Mouse (Mus musculus): ENCODE measurements around the gene Kctd12. TPM values are rescaled to one million over a fixed set of nuclear protein-coding genes. Genes with fewer than 3 reads are reported as not detected.
A peak's percentile ranks its signal among the peaks of the same experiment; 100 is the strongest.

The Kctd12 gene
- polyA plus RNA-seq, 1 experiment from 2014 or later = 25.0 TPM

GRCm38 (mm10) chr14:102975865-102976264 lies 6.6 kb downstream of the Kctd12 start:
- 0 out of 2 replicates have a peak, but pooled peaks cover 3% of the 10 kb centered on the region for H3K4me1 ChIP-seq (replicated peaks; ENCODE audit: control insufficient read depth, insufficient read depth, low read length)
- no peak overlapping the region for H3K4me2 ChIP-seq (replicated peaks)
- no peak overlapping the region for H3K4me3 ChIP-seq (replicated peaks; ENCODE audit: low read length)
- H3K9ac ChIP-seq = no peak overlapping the region
- no peaks in the 10 kb centered on the region for H3K27me3 ChIP-seq (ENCODE audit: control insufficient read depth, insufficient read depth, low read length)
- H3K36me3 ChIP-seq (replicated peaks; ENCODE audit: control insufficient read depth, insufficient read depth) = no peaks in the 10 kb centered on the region
- DNase-seq (ENCODE audit: low spot score) (no peak), ATAC-seq (ENCODE audit: low FRiP score) (no peak)
- 90% methylated on average over 6 of the region's 6 CpGs for WGBS
- no peak overlapping the region for H3K27ac ChIP-seq
- H3K9me3 ChIP-seq (ENCODE audit: control insufficient read depth, low read length) = no peaks in the 10 kb centered on the region

GRCm38 (mm10) chr14:102968824-102969223 lies 13.6 kb downstream of the Kctd12 start:
- WGBS = 81% methylated on average over 5 of the region's 5 CpGs
- Histone ChIP-seq H3K27ac (no peak overlapping the region), H3K4me1 (replicated peaks; ENCODE audit: control insufficient read depth, insufficient read depth, low read length) (no peaks in the 10 kb centered on the region), H3K4me2 (replicated peaks) (no peak overlapping the region), H3K36me3 (replicated peaks; ENCODE audit: control insufficient read depth, insufficient read depth) (no peaks in the 10 kb centered on the region), H3K9ac (no peak overlapping the region), H3K27me3 (ENCODE audit: control insufficient read depth, insufficient read depth, low read length) (no peaks in the 10 kb centered on the region), H3K9me3 (ENCODE audit: control insufficient read depth, low read length) (no peaks in the 10 kb centered on the region), H3K4me3 (replicated peaks; ENCODE audit: low read length) (no peak overlapping the region)
- ATAC-seq (ENCODE audit: low FRiP score) = no peak
- no peak for DNase-seq (ENCODE audit: low spot score)

GRCm38 (mm10) chr14:102966241-102966640 lies 16.2 kb downstream of the Kctd12 start:
- DNase-seq (ENCODE audit: low spot score) = no peak
- 57% methylated on average over 7 of the region's 7 CpGs for WGBS
- H3K4me2 ChIP-seq (replicated peaks) = no peak overlapping the region
- no peak; the same call in 1 of the 2 replicates for ATAC-seq (ENCODE audit: low FRiP score)
- H3K36me3 ChIP-seq (replicated peaks; ENCODE audit: control insufficient read depth, insufficient read depth) = no peaks in the 10 kb centered on the region
- H3K4me3 ChIP-seq (replicated peaks; ENCODE audit: low read length) = no peak overlapping the region
- H3K9ac ChIP-seq = no peak overlapping the region
- H3K27me3 ChIP-seq (ENCODE audit: control insufficient read depth, insufficient read depth, low read length) = no peaks in the 10 kb centered on the region
- no peaks in the 10 kb centered on the region for H3K9me3 ChIP-seq (ENCODE audit: control insufficient read depth, low read length)
- no peaks in the 10 kb centered on the region for H3K4me1 ChIP-seq (replicated peaks; ENCODE audit: control insufficient read depth, insufficient read depth, low read length)
- H3K27ac ChIP-seq = peak overlapping the region; percentile 11; the same call in 1 of the 2 replicates

GRCm38 (mm10) chr14:102965841-102966240 lies 16.6 kb downstream of the Kctd12 start:
- H3K27ac ChIP-seq = no peak overlapping the region
- no peaks in the 10 kb centered on the region for H3K27me3 ChIP-seq (ENCODE audit: control insufficient read depth, insufficient read depth, low read length)
- no peak overlapping the region for H3K9ac ChIP-seq
- H3K4me1 ChIP-seq (replicated peaks; ENCODE audit: control insufficient read depth, insufficient read depth, low read length) = no peaks in the 10 kb centered on the region
- WGBS = 51% methylated on average over 1 of the region's 1 CpGs
- ATAC-seq (ENCODE audit: low FRiP score) = no peak; the same call in 1 of the 2 replicates
- no peaks in the 10 kb centered on the region for H3K9me3 ChIP-seq (ENCODE audit: control insufficient read depth, low read length)
- H3K4me3 ChIP-seq (replicated peaks; ENCODE audit: low read length) = no peak overlapping the region
- DNase-seq (ENCODE audit: low spot score) = no peak
- H3K36me3 ChIP-seq (replicated peaks; ENCODE audit: control insufficient read depth, insufficient read depth) = no peaks in the 10 kb centered on the region
- no peak overlapping the region for H3K4me2 ChIP-seq (replicated peaks)

- Histone ChIP-seq H3K27me3 (ENCODE audit: control insufficient read depth, insufficient read depth, low read length) (no peaks in the 10 kb centered on the region), H3K4me3 (replicated peaks; ENCODE audit: low read length) (no peak overlapping the region), H3K4me2 (replicated peaks) (no peak overlapping the region), H3K9me3 (ENCODE audit: control insufficient read depth, low read length) (no peaks in the 10 kb centered on the region), H3K36me3 (replicated peaks; ENCODE audit: control insufficient read depth, insufficient read depth) (no peaks in the 10 kb centered on the region), H3K27ac (no peak overlapping the region), H3K9ac (no peak overlapping the region), H3K4me1 (replicated peaks; ENCODE audit: control insufficient read depth, insufficient read depth, low read length) (no peaks in the 10 kb centered on the region)
- WGBS = 91% methylated on average over 2 of the region's 2 CpGs
- DNase-seq (ENCODE audit: low spot score) (no peak), ATAC-seq (ENCODE audit: low FRiP score) (no peak)
These were observed 20.4 kb downstream of the Kctd12 start for GRCm38 (mm10) chr14:102962019-102962418.

GRCm38 (mm10) chr14:102953511-102953910 lies 28.9 kb downstream of the Kctd12 start:
- Histone ChIP-seq H3K9ac (no peak overlapping the region), H3K27me3 (ENCODE audit: control insufficient read depth, insufficient read depth, low read length) (no peaks in the 10 kb centered on the region), H3K4me3 (replicated peaks; ENCODE audit: low read length) (no peak overlapping the region), H3K9me3 (ENCODE audit: control insufficient read depth, low read length) (no peaks in the 10 kb centered on the region), H3K36me3 (replicated peaks; ENCODE audit: control insufficient read depth, insufficient read depth) (no peaks in the 10 kb centered on the region), H3K27ac (no peak overlapping the region), H3K4me2 (replicated peaks) (no peak overlapping the region), H3K4me1 (replicated peaks; ENCODE audit: control insufficient read depth, insufficient read depth, low read length) (no peaks in the 10 kb centered on the region)
- DNase-seq (ENCODE audit: low spot score) (no peak), ATAC-seq (ENCODE audit: low FRiP score) (no peak)
- WGBS = 29% methylated on average over 8 of the region's 8 CpGs

- 73% methylated on average over 1 of the region's 1 CpGs for WGBS
These were observed 30.5 kb downstream of the Kctd12 start for GRCm38 (mm10) chr14:102951974-102952373.

GRCm38 (mm10) chr14:102947796-102948195 lies 34.6 kb downstream of the Kctd12 start:
- no peak for ATAC-seq (ENCODE audit: low FRiP score)
- 66% methylated on average over 2 of the region's 2 CpGs for WGBS
- Histone ChIP-seq H3K4me3 (replicated peaks; ENCODE audit: low read length) (no peak overlapping the region), H3K9ac (no peak overlapping the region), H3K36me3 (replicated peaks; ENCODE audit: control insufficient read depth, insufficient read depth) (no peaks in the 10 kb centered on the region), H3K4me1 (replicated peaks; ENCODE audit: control insufficient read depth, insufficient read depth, low read length) (no peaks in the 10 kb centered on the region), H3K9me3 (ENCODE audit: control insufficient read depth, low read length) (no peaks in the 10 kb centered on the region), H3K27ac (no peak overlapping the region), H3K27me3 (ENCODE audit: control insufficient read depth, insufficient read depth, low read length) (no peaks in the 10 kb centered on the region), H3K4me2 (replicated peaks) (no peak overlapping the region)
- DNase-seq (ENCODE audit: low spot score) = no peak

More at GRCm38 (mm10) chr14:102951974-102952373, 30.5 kb downstream of the Kctd12 start:
- DNase-seq (ENCODE audit: low spot score) (no peak), ATAC-seq (ENCODE audit: low FRiP score) (no peak)
- Histone ChIP-seq H3K4me2 (replicated peaks) (no peak overlapping the region), H3K27me3 (ENCODE audit: control insufficient read depth, insufficient read depth, low read length) (no peaks in the 10 kb centered on the region), H3K9me3 (ENCODE audit: control insufficient read depth, low read length) (no peaks in the 10 kb centered on the region), H3K4me1 (replicated peaks; ENCODE audit: control insufficient read depth, insufficient read depth, low read length) (no peaks in the 10 kb centered on the region), H3K9ac (no peak overlapping the region), H3K4me3 (replicated peaks; ENCODE audit: low read length) (no peak overlapping the region), H3K36me3 (replicated peaks; ENCODE audit: control insufficient read depth, insufficient read depth) (no peaks in the 10 kb centered on the region), H3K27ac (no peak overlapping the region)

GRCm38 (mm10) chr14:102942222-102942843 lies 40.1 kb downstream of the Kctd12 start:
- H3K27ac ChIP-seq = no peak overlapping the region
- 86% methylated on average over 2 of the region's 2 CpGs for WGBS
- no peaks in the 10 kb centered on the region for H3K36me3 ChIP-seq (replicated peaks; ENCODE audit: control insufficient read depth, insufficient read depth)
- no peaks in the 10 kb centered on the region for H3K27me3 ChIP-seq (ENCODE audit: control insufficient read depth, insufficient read depth, low read length)
- no peak overlapping the region for H3K4me2 ChIP-seq (replicated peaks)
- H3K4me1 ChIP-seq (replicated peaks; ENCODE audit: control insufficient read depth, insufficient read depth, low read length) = no peaks in the 10 kb centered on the region
- no peak overlapping the region for H3K4me3 ChIP-seq (replicated peaks; ENCODE audit: low read length)
- ATAC-seq (ENCODE audit: low FRiP score) (no peak), DNase-seq (ENCODE audit: low spot score) (no peak)
- H3K9me3 ChIP-seq (ENCODE audit: control insufficient read depth, low read length) = no peaks in the 10 kb centered on the region
- H3K9ac ChIP-seq = no peak overlapping the region

- 85% methylated on average over 2 of the region's 2 CpGs for WGBS
These were observed 47.6 kb downstream of the Kctd12 start for GRCm38 (mm10) chr14:102934878-102935277.

More at GRCm38 (mm10) chr14:102934878-102935277, 47.6 kb downstream of the Kctd12 start:
- no peaks in the 10 kb centered on the region for H3K4me1 ChIP-seq (replicated peaks; ENCODE audit: control insufficient read depth, insufficient read depth, low read length)
- H3K9ac ChIP-seq = no peak overlapping the region
- H3K36me3 ChIP-seq (replicated peaks; ENCODE audit: control insufficient read depth, insufficient read depth) = no peaks in the 10 kb centered on the region
- ATAC-seq (ENCODE audit: low FRiP score) = no peak
- no peaks in the 10 kb centered on the region for H3K27me3 ChIP-seq (ENCODE audit: control insufficient read depth, insufficient read depth, low read length)
- no peaks in the 10 kb centered on the region for H3K9me3 ChIP-seq (ENCODE audit: control insufficient read depth, low read length)
- H3K4me2 ChIP-seq (replicated peaks) = no peak overlapping the region
- H3K27ac ChIP-seq = no peak overlapping the region
- no peak overlapping the region for H3K4me3 ChIP-seq (replicated peaks; ENCODE audit: low read length)
- DNase-seq (ENCODE audit: low spot score) = no peak

All from hindbrain, embryonic 14.5 days (tissue).